Mouse (Mus musculus) small intestine, adult 2 months (tissue): ENCODE results near the gene Wfdc8.
A peak's percentile ranks its signal among the peaks of the same experiment; 100 is the strongest.

ENCODE experiments used
- CTCF ChIP-seq: fragments of 200-500 bp; IDR thresholded peaks from 2 replicates; pipeline ENCODE4 v1.5.1; 2012; ENCODE audit warnings: low read depth, mild to moderate bottlenecking, control low read depth, inconsistent platforms, low read length, moderate library complexity, mixed read lengths; ENCODE audit not compliant: insufficient replicate concordance, insufficient read length; ENCODE audit errors: extremely low read depth
- POLR2A ChIP-seq: fragments of 200-500 bp; IDR thresholded peaks from 2 replicates; pipeline ENCODE4 v1.6.1; 2012; ENCODE audit warnings: low read depth, mild to moderate bottlenecking, control low read depth, inconsistent platforms, low read length, moderate library complexity

DNA sequence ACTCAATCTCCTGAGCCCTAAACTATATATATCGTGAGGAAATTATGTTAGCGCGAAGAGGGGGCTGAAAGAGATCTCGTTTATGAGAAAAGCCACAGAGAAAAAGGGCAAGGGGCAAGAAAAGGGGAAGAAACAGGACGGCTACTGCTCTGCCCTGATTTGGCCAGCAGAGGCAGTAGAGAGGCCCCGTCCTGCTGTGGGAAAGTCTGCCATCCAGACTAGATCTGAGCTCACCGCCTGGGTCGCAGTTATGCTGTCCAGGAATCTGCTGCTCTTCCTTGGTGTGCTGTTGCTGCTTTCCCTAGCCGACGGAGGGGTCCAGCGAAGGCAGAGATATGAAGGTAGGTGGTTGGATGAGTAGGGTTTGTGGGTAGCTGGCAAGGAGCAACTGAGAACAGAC lies 42.4 kb upstream of the Wfdc8 start, which contains the start of gene Wfdc10:
- TF ChIP-seq POLR2A (no peak), CTCF (peak; percentile 88)
